Mouse (Mus musculus) CH12.LX (cell line): ENCODE measurements at regions not wholly inside any gene's neighbourhood (a gene's known extent, or its start where the extent isn't known, plus 50 kb on each side); places are given as distances from the start of the nearest gene placed in this dataset.

Experiments used
- DNase-seq: peaks from one replicate; pipeline ENCODE4 v3.0.0-alpha.2; 2013; ENCODE audit errors: extremely low read depth
- H3K27ac ChIP-seq: 2 replicates; pipeline ENCODE4 v1.5.1; 2012; ENCODE audit warnings: low read depth, mild to moderate bottlenecking, control low read depth, moderate library complexity; ENCODE audit not compliant: insufficient read depth
- H3K27me3 ChIP-seq: replicated peaks from 2 replicates; pipeline ENCODE3; 2012; ENCODE audit warnings: inconsistent platforms
- H3K36me3 ChIP-seq, 2 experiments: replicated peaks in 1 of 2; 2 replicates each; pipeline versions ENCODE3 to v1.6.1; 2012; ENCODE audit warnings: inconsistent platforms in 1 of 2, low read length in 1 of 2, mild to moderate bottlenecking in 1 of 2, mixed read lengths in 1 of 2, moderate library complexity in 1 of 2; ENCODE audit not compliant: control insufficient read depth in 1 of 2, insufficient read depth in 1 of 2
- H3K4me1 ChIP-seq, 2 experiments: 2 replicates each; pipeline ENCODE4 v1.6.1; 2012; ENCODE audit warnings: inconsistent platforms in 1 of 2, moderate library complexity in 1 of 2; ENCODE audit not compliant: insufficient read depth in 2 of 2, control insufficient read depth in 1 of 2
- H3K4me2 ChIP-seq: 2 replicates; pipeline ENCODE4 v1.6.1; 2012; ENCODE audit warnings: low read depth, mild to moderate bottlenecking, control low read depth; ENCODE audit not compliant: poor library complexity, insufficient read depth, severe bottlenecking
- H3K4me3 ChIP-seq, 3 experiments: fragments of 150-350 bp in 1 of 3; sonication (generic) in 1 of 3; replicated peaks in 1 of 3; 2 replicates each; pipeline versions ENCODE3 to v1.5.1; 2011 to 2012; ENCODE audit warnings: low read depth in 2 of 3, low read length in 2 of 3, mild to moderate bottlenecking in 2 of 3, moderate library complexity in 2 of 3, control low read depth in 1 of 3, improper control_type of control experiment in 1 of 3, inconsistent platforms in 1 of 3, mixed read lengths in 1 of 3; ENCODE audit not compliant: poor library complexity in 1 of 3
- H3K79me2 ChIP-seq: replicated peaks from 2 replicates; pipeline ENCODE4 v1.6.1; 2012; ENCODE audit warnings: mild to moderate bottlenecking, moderate library complexity; ENCODE audit not compliant: control insufficient read depth, poor library complexity, insufficient read depth, severe bottlenecking; ENCODE audit errors: extremely low read depth
- H3K9ac ChIP-seq: 2 replicates; pipeline ENCODE4 v1.6.1; 2012; ENCODE audit warnings: low read depth, mild to moderate bottlenecking, control low read depth, moderate library complexity; ENCODE audit not compliant: insufficient read depth
- H3K9me3 ChIP-seq: replicated peaks from 2 replicates; pipeline ENCODE3; 2012; ENCODE audit warnings: low read length, inconsistent platforms, mixed read lengths
- BHLHE40 ChIP-seq: IDR thresholded peaks from 2 replicates; pipeline ENCODE4 v1.6.1; 2011; ENCODE audit warnings: mild to moderate bottlenecking, low read depth, low read length, improper control_type of control experiment
- CHD1 ChIP-seq: IDR thresholded peaks from 2 replicates; pipeline ENCODE4 v1.6.1; 2012; ENCODE audit warnings: low read depth, low read length, improper control_type of control experiment, inconsistent platforms
- CHD2 ChIP-seq: IDR thresholded peaks from 2 replicates; pipeline ENCODE4 v1.6.1; 2011; ENCODE audit warnings: low read length, improper control_type of control experiment
- CTCF ChIP-seq, 2 experiments: IDR thresholded peaks in 1 of 2; conservative IDR thresholded peaks in 1 of 2; 2 replicates each; pipeline ENCODE4 v1.5.1; 2011 to 2012; ENCODE audit warnings: low read depth in 2 of 2, low read length in 2 of 2, improper control_type of control experiment in 1 of 2, inconsistent platforms in 1 of 2, mild to moderate bottlenecking in 1 of 2, moderate library complexity in 1 of 2
- E2F4 ChIP-seq: IDR thresholded peaks from 2 replicates; pipeline ENCODE4 v1.6.1; 2011; ENCODE audit warnings: low read depth, low read length, improper control_type of control experiment; ENCODE audit not compliant: insufficient replicate concordance
- ELF1 ChIP-seq: IDR thresholded peaks from 2 replicates; pipeline ENCODE4 v1.6.1; 2014; ENCODE audit warnings: low read depth, mild to moderate bottlenecking, inconsistent platforms, low read length, improper control_type of control experiment
- EP300 ChIP-seq: IDR thresholded peaks from 2 replicates; pipeline ENCODE4 v1.6.1; 2011; ENCODE audit warnings: low read length, improper control_type of control experiment
- ETS1 ChIP-seq: conservative IDR thresholded peaks from 2 replicates; pipeline ENCODE4 v1.6.1; 2012; ENCODE audit warnings: low read depth, mild to moderate bottlenecking, inconsistent platforms, low read length, improper control_type of control experiment, moderate library complexity
- HCFC1 ChIP-seq: IDR thresholded peaks from 2 replicates; pipeline ENCODE4 v1.6.1; 2012; ENCODE audit warnings: low read depth, mild to moderate bottlenecking, inconsistent platforms, low read length, improper control_type of control experiment
- IRF4 ChIP-seq: IDR thresholded peaks from 2 replicates; pipeline ENCODE4 v1.6.1; 2014; ENCODE audit warnings: low read depth, mild to moderate bottlenecking, inconsistent platforms, low read length, improper control_type of control experiment
- JUN ChIP-seq: IDR thresholded peaks from 2 replicates; pipeline ENCODE4 v1.6.1; 2011; ENCODE audit warnings: low read depth, mild to moderate bottlenecking, low read length, improper control_type of control experiment, moderate library complexity; ENCODE audit not compliant: insufficient read depth
- JUND ChIP-seq: conservative IDR thresholded peaks from 2 replicates; pipeline ENCODE4 v1.6.1; 2011; ENCODE audit warnings: low read depth, low read length, improper control_type of control experiment
- MAFK ChIP-seq: IDR thresholded peaks from 2 replicates; pipeline ENCODE4 v1.6.1; 2011; ENCODE audit warnings: low read length, improper control_type of control experiment; ENCODE audit not compliant: insufficient replicate concordance
- MEF2A ChIP-seq: IDR thresholded peaks from 2 replicates; pipeline ENCODE4 v1.6.1; 2014; ENCODE audit warnings: low read depth, mild to moderate bottlenecking, inconsistent platforms, low read length, improper control_type of control experiment, borderline replicate concordance
- MXI1 ChIP-seq: IDR thresholded peaks from 2 replicates; pipeline ENCODE4 v1.6.1; 2011; ENCODE audit warnings: mild to moderate bottlenecking, low read depth, low read length, improper control_type of control experiment
- MYC ChIP-seq: IDR thresholded peaks from 2 replicates; pipeline ENCODE4 v1.6.1; 2011; ENCODE audit warnings: low read depth, mild to moderate bottlenecking, improper control_type of control experiment, low read length
- NELFE ChIP-seq: IDR thresholded peaks from 2 replicates; pipeline ENCODE4 v1.6.1; 2011; ENCODE audit warnings: low read depth, low read length, improper control_type of control experiment
- NRF1 ChIP-seq: IDR thresholded peaks from 2 replicates; pipeline ENCODE4 v1.6.1; 2014; ENCODE audit warnings: low read depth, mild to moderate bottlenecking, inconsistent platforms, low read length, improper control_type of control experiment, moderate library complexity
- PAX5 ChIP-seq: IDR thresholded peaks from 2 replicates; pipeline ENCODE4 v1.6.1; 2012; ENCODE audit warnings: low read length, inconsistent platforms, mixed read lengths
- POLR2A ChIP-seq: IDR thresholded peaks from 2 replicates; pipeline ENCODE4 v1.6.1; 2011; ENCODE audit warnings: low read depth, mild to moderate bottlenecking, improper control_type of control experiment, low read length
- POLR2AphosphoS2 ChIP-seq: IDR thresholded peaks from 2 replicates; pipeline ENCODE4 v1.6.1; 2011; ENCODE audit warnings: low read depth, low read length, improper control_type of control experiment
- RAD21 ChIP-seq: IDR thresholded peaks from 2 replicates; pipeline ENCODE4 v1.6.1; 2011; ENCODE audit warnings: low read depth, mild to moderate bottlenecking, low read length, improper control_type of control experiment, moderate library complexity
- SIN3A ChIP-seq: IDR thresholded peaks from 2 replicates; pipeline ENCODE4 v1.6.1; 2012; ENCODE audit warnings: low read length, improper control_type of control experiment, inconsistent platforms
- TBP ChIP-seq: conservative IDR thresholded peaks from 2 replicates; pipeline ENCODE4 v1.6.1; 2011; ENCODE audit warnings: low read depth, low read length, improper control_type of control experiment
- TCF12 ChIP-seq: IDR thresholded peaks from 2 replicates; pipeline ENCODE4 v1.6.1; 2014; ENCODE audit warnings: low read depth, mild to moderate bottlenecking, inconsistent platforms, low read length, improper control_type of control experiment
- UBTF ChIP-seq: IDR thresholded peaks from 2 replicates; pipeline ENCODE4 v1.6.1; 2012; ENCODE audit warnings: low read depth, mild to moderate bottlenecking, inconsistent platforms, low read length, improper control_type of control experiment, moderate library complexity
- USF2 ChIP-seq: conservative IDR thresholded peaks from 2 replicates; pipeline ENCODE4 v1.6.1; 2011; ENCODE audit warnings: low read depth, low read length, improper control_type of control experiment
- ZKSCAN1 ChIP-seq: IDR thresholded peaks from 2 replicates; pipeline ENCODE4 v1.6.1; 2012; ENCODE audit warnings: low read depth, inconsistent platforms, low read length, improper control_type of control experiment, borderline replicate concordance
- ZMIZ1 ChIP-seq: IDR thresholded peaks from 2 replicates; pipeline ENCODE4 v1.6.1; 2012; ENCODE audit warnings: low read depth, mild to moderate bottlenecking, inconsistent platforms, low read length, improper control_type of control experiment
- ZNF384 ChIP-seq: IDR thresholded peaks from 2 replicates; pipeline ENCODE4 v1.6.1; 2012; ENCODE audit warnings: low read depth, low read length, improper control_type of control experiment, inconsistent platforms
- dilution Hi-C: fragments of 300-500 bp; cut with MboI; formaldehyde crosslinking; loops from 2 replicates; pipeline ENCODE4 v1.14.3; 2020; ENCODE audit warnings: low sequenced_read_pairs; ENCODE audit not compliant: extremely low pct_unique_long_range_greater_than_20kb, extremely low pct_ligation_motif_present
- in situ Hi-C: fragments of 300-500 bp; cut with MboI; formaldehyde crosslinking; loops from 3 replicates; pipeline ENCODE4 v1.14.3; 2019; ENCODE audit warnings: low sequenced_read_pairs, low pct_ligation_motif_present, low pct_unique_long_range_greater_than_20kb, mixed read lengths

GRCm38 (mm10) chr1:23491041-23491440 is 93.5 kb upstream of the Ogfrl1 start:
- dilution Hi-C loops, result no loop called here

DNA sequence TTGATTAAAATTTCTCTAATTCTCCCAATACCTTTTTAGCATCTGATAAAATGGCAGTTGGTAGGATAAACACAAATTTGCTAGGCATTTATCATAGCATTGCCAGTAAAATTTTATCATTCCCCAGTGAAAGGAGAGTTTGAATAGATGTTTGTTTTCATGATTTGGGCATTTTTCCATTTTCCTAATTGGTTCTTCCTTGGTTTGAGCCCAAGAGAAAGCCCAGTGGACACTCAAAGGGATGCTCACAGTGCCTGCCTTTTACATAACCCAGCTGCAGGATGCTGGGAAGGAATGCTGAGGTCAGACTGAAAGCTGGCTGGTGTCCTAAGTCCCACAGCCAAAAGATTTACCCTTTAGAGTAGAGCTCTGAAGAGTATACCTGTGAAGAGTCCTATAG is 95.4 kb upstream of the Ogfrl1 start:
- TF ChIP-seq BHLHE40 (no peak), POLR2AphosphoS2 (no peak), USF2 (no peak), NRF1 (no peak), ETS1 (no peak), POLR2A (no peak), TBP (no peak), ELF1 (no peak), TCF12 (no peak), CHD1 (no peak), ZKSCAN1 (no peak), IRF4 (no peak), CTCF (conservative IDR thresholded peaks at IDR 0.05 in 1 of 2, IDR thresholded peaks at IDR 0.05 in 1 of 2; ENCODE audit: low read depth in 2 of 2, low read length in 2 of 2) (no peak), JUND (no peak), NELFE (no peak), JUN (no peak), HCFC1 (no peak)
- Histone ChIP-seq H3K4me3 (no peak overlapping the region), H3K4me2 (no peak overlapping the region), H3K27me3 (no peaks in the 10 kb centered on the region), H3K79me2 (no peaks in the 10 kb centered on the region), H3K36me3 (no peaks in the 10 kb centered on the region), H3K9me3 (no peaks in the 10 kb centered on the region), H3K9ac (no peak overlapping the region), H3K4me1 (no peaks in the 10 kb centered on the region), H3K27ac (no peak overlapping the region)
- dilution Hi-C loops, result no loop called here
- DNase-seq, result no peak
- in situ Hi-C loops, result no loop called here

More at GRCm38 (mm10) chr1:23491041-23491440, 93.5 kb upstream of the Ogfrl1 start:
- Histone ChIP-seq H3K9me3 (no peaks in the 10 kb centered on the region), H3K4me3 (no peak overlapping the region), H3K27me3 (no peaks in the 10 kb centered on the region), H3K36me3 (no peaks in the 10 kb centered on the region), H3K9ac (no peak overlapping the region), H3K4me2 (no peak overlapping the region), H3K4me1 (no peaks in the 10 kb centered on the region), H3K79me2 (no peaks in the 10 kb centered on the region), H3K27ac (no peak overlapping the region)
- in situ Hi-C loops, result no loop called here
- TF ChIP-seq UBTF (no peak), MEF2A (no peak), MAFK (no peak), MXI1 (no peak), SIN3A (no peak), USF2 (no peak), MYC (no peak), RAD21 (no peak), NELFE (no peak), ZMIZ1 (no peak), E2F4 (no peak), NRF1 (no peak), PAX5 (no peak), CTCF (conservative IDR thresholded peaks at IDR 0.05 in 1 of 2, IDR thresholded peaks at IDR 0.05 in 1 of 2; ENCODE audit: low read depth in 2 of 2, low read length in 2 of 2) (no peak), EP300 (no peak), ZNF384 (no peak), TCF12 (no peak), POLR2AphosphoS2 (no peak), ETS1 (no peak), CHD2 (no peak)
- no peak for DNase-seq
